Comparison of ENCODE assay signal across 14 mouse cellular contexts in genomic region chr11:109700761-109701160, GRCm38 (mm10). TPM values are rescaled to one million over a fixed set of nuclear protein-coding genes. Genes with fewer than 3 reads are reported as not detected.
A peak's percentile ranks its signal among the peaks of the same experiment; 100 is the strongest.
DNase-seq lines count a peak whose midpoint lies in the region; ATAC-seq and TF ChIP-seq lines count a peak whose summit lies in the region.
"Had no signal": no experiment of that assay in that cellular context is flagged by ENCODE, and none has a peak within 500 bp of the region (broad histone marks: within the 10 kb centered on the region; RNA-seq: fewer than 3 reads in every experiment).

No protein-coding gene starts in this region.

- 42% methylated on average over 6 of the region's 6 CpGs for WGBS in hindbrain, postnatal 0 days
- 83% methylated on average over 6 of the region's 6 CpGs for WGBS in hindbrain, embryonic 12.5 days
- WGBS in midbrain, embryonic 11.5 days = 89% methylated on average over 6 of the region's 6 CpGs
- WGBS in midbrain, embryonic 16.5 days = 69% methylated on average over 6 of the region's 6 CpGs
- 60% methylated on average over 6 of the region's 6 CpGs for WGBS in neural tube, embryonic 15.5 days

- H3K4me3 ChIP-seq in hindbrain, postnatal 0 days (ENCODE audit: low read length) = no peak overlapping the region
- H3K4me3 ChIP-seq in hindbrain, embryonic 12.5 days = no peak overlapping the region
- no peak overlapping the region for H3K4me3 ChIP-seq in midbrain, embryonic 11.5 days (ENCODE audit: low read depth, low read length)
- no peak overlapping the region for H3K4me3 ChIP-seq in midbrain, embryonic 16.5 days (ENCODE audit: low read depth, low read length)
- no peak overlapping the region for H3K4me3 ChIP-seq in neural tube, embryonic 15.5 days (replicated peaks)
- H3K4me3 ChIP-seq: erythroblast, embryonic 14.5 days; midbrain, embryonic 13.5 days had no signal

- H3K4me2 ChIP-seq in hindbrain, postnatal 0 days (ENCODE audit: low read depth, low read length) = no peak overlapping the region
- no peak overlapping the region for H3K4me2 ChIP-seq in hindbrain, embryonic 12.5 days (replicated peaks)
- no peak overlapping the region for H3K4me2 ChIP-seq in midbrain, embryonic 11.5 days
- H3K4me2 ChIP-seq in midbrain, embryonic 16.5 days (ENCODE audit: low read length) = no peak overlapping the region
- H3K4me2 ChIP-seq in neural tube, embryonic 15.5 days = no peak overlapping the region
- H3K4me2 ChIP-seq: midbrain, embryonic 13.5 days had no signal

- no peak overlapping the region for H3K9ac ChIP-seq in hindbrain, postnatal 0 days (replicated peaks; ENCODE audit: low read length)
- H3K9ac ChIP-seq in hindbrain, embryonic 12.5 days = no peak overlapping the region
- H3K9ac ChIP-seq in midbrain, embryonic 11.5 days (ENCODE audit: low read length) = no peak overlapping the region
- no peak overlapping the region for H3K9ac ChIP-seq in midbrain, embryonic 16.5 days (ENCODE audit: low read depth, low read length)
- H3K9ac ChIP-seq in neural tube, embryonic 15.5 days (replicated peaks) = no peak overlapping the region
- H3K9ac ChIP-seq: midbrain, embryonic 13.5 days had no signal

- no peak for TF ChIP-seq CTCF in hindbrain, postnatal 0 days (IDR thresholded peaks at IDR 0.05; ENCODE audit: low read depth)

- no peak overlapping the region for H3K27ac ChIP-seq in hindbrain, postnatal 0 days
- no peak overlapping the region for H3K27ac ChIP-seq in hindbrain, embryonic 12.5 days
- H3K27ac ChIP-seq in midbrain, embryonic 11.5 days (ENCODE audit: low read depth, low read length) = no peak overlapping the region
- no peak overlapping the region for H3K27ac ChIP-seq in midbrain, embryonic 16.5 days (ENCODE audit: low read length)
- no peak overlapping the region for H3K27ac ChIP-seq in neural tube, embryonic 15.5 days (replicated peaks)
- H3K27ac ChIP-seq: midbrain, embryonic 13.5 days had no signal

- peak; percentile 39 for DNase-seq in hindbrain, postnatal 0 days (ENCODE audit: low spot score)
- DNase-seq in midbrain, embryonic 11.5 days (ENCODE audit: low spot score, missing footprints) = peak; percentile 73
- peak; percentile 85 to 89 for DNase-seq in kidney, adult 8-10 months
- DNase-seq in thymus, postnatal 10 days (ENCODE audit: low spot score in 2 of 2) = no peak
- DNase-seq in layer of hippocampus, adult 9-11 months = no peak
- DNase-seq: embryo, embryonic 11 days; left cerebral cortex, postnatal 4 days; right cerebral cortex, adult 18-20 months had no signal

- peaks cover 6% of the 10 kb centered on the region; the same call in 1 of the 2 replicates for H3K4me1 ChIP-seq in hindbrain, postnatal 0 days (ENCODE audit: insufficient read depth, low read length)
- H3K4me1 ChIP-seq in hindbrain, embryonic 12.5 days = peaks cover 2% of the 10 kb centered on the region; the same call in 1 of the 2 replicates
- H3K4me1 ChIP-seq in midbrain, embryonic 11.5 days (ENCODE audit: control insufficient read depth, insufficient read depth, low read length) = no peaks in the 10 kb centered on the region
- no peaks in the 10 kb centered on the region; the same call in none of the 2 replicates for H3K4me1 ChIP-seq in midbrain, embryonic 16.5 days (ENCODE audit: control insufficient read depth, insufficient read depth, low read length)
- H3K4me1 ChIP-seq in neural tube, embryonic 15.5 days = peaks cover 12% of the 10 kb centered on the region; the same call in 1 of the 2 replicates
- H3K4me1 ChIP-seq: midbrain, embryonic 13.5 days had no signal

- no peaks in the 10 kb centered on the region for H3K36me3 ChIP-seq in hindbrain, postnatal 0 days (ENCODE audit: insufficient read depth, low read length)
- no peaks in the 10 kb centered on the region for H3K36me3 ChIP-seq in hindbrain, embryonic 12.5 days
- H3K36me3 ChIP-seq in midbrain, embryonic 11.5 days (ENCODE audit: control insufficient read depth, insufficient read depth, low read length) = no peaks in the 10 kb centered on the region
- H3K36me3 ChIP-seq in midbrain, embryonic 16.5 days (ENCODE audit: control insufficient read depth, insufficient read depth, low read length) = no peaks in the 10 kb centered on the region
- H3K36me3 ChIP-seq in neural tube, embryonic 15.5 days = no peaks in the 10 kb centered on the region
- H3K36me3 ChIP-seq: G1E; midbrain, embryonic 13.5 days had no signal

- no peaks in the 10 kb centered on the region for H3K27me3 ChIP-seq in hindbrain, postnatal 0 days (ENCODE audit: insufficient read depth, low read length)
- no peaks in the 10 kb centered on the region for H3K27me3 ChIP-seq in hindbrain, embryonic 12.5 days
- H3K27me3 ChIP-seq in midbrain, embryonic 11.5 days (ENCODE audit: control insufficient read depth, insufficient read depth, low read length) = no peaks in the 10 kb centered on the region
- no peaks in the 10 kb centered on the region for H3K27me3 ChIP-seq in midbrain, embryonic 16.5 days (ENCODE audit: control insufficient read depth, insufficient read depth, low read depth, low read length)
- no peaks in the 10 kb centered on the region for H3K27me3 ChIP-seq in neural tube, embryonic 15.5 days (replicated peaks)
- H3K27me3 ChIP-seq: midbrain, embryonic 13.5 days had no signal

- no peaks in the 10 kb centered on the region for H3K9me3 ChIP-seq in hindbrain, postnatal 0 days (ENCODE audit: low read length)
- no peaks in the 10 kb centered on the region for H3K9me3 ChIP-seq in hindbrain, embryonic 12.5 days (replicated peaks)
- no peaks in the 10 kb centered on the region for H3K9me3 ChIP-seq in midbrain, embryonic 11.5 days (ENCODE audit: control insufficient read depth, low read length)
- H3K9me3 ChIP-seq in midbrain, embryonic 16.5 days (replicated peaks; ENCODE audit: control insufficient read depth, low read length, poor library complexity, severe bottlenecking) = no peaks in the 10 kb centered on the region
- H3K9me3 ChIP-seq in neural tube, embryonic 15.5 days (replicated peaks) = no peaks in the 10 kb centered on the region
- H3K9me3 ChIP-seq: midbrain, embryonic 13.5 days had no signal

- no peak for ATAC-seq in hindbrain, postnatal 0 days
- ATAC-seq in hindbrain, embryonic 12.5 days (ENCODE audit: low FRiP score) = no peak
- ATAC-seq in midbrain, embryonic 11.5 days (ENCODE audit: low FRiP score) = no peak
- no peak for ATAC-seq in midbrain, embryonic 16.5 days
- ATAC-seq in neural tube, embryonic 15.5 days (ENCODE audit: low FRiP score) = no peak
- ATAC-seq: midbrain, embryonic 13.5 days had no signal

RNA-seq across cellular contexts. Expression of gene Fam20a, which starts 21.3 kb away (rescaled TPM):
- total RNA-seq in hindbrain, postnatal 0 days (2014; rRNA removed) = 9.1 and 10.1 TPM in 2 replicates
- 9.3 and 9.4 TPM in 2 replicates for polyA plus RNA-seq in hindbrain, postnatal 0 days (2015; fragmentation: Nextera tagmentation; extraction: Ambion mirVana)
- polyA plus RNA-seq in hindbrain, embryonic 12.5 days (2016; fragmentation: Nextera tagmentation; extraction: Ambion mirVana) = 2.7 and 4.8 TPM in 2 replicates
- 1.9 and 2.7 TPM in 2 replicates for polyA plus RNA-seq in midbrain, embryonic 11.5 days (2014; fragmentation: Nextera tagmentation; extraction: Ambion mirVana)
- polyA plus RNA-seq in midbrain, embryonic 16.5 days (2015; fragmentation: Nextera tagmentation; extraction: Ambion mirVana) = 3.4 and 3.9 TPM in 2 replicates
- polyA plus RNA-seq in neural tube, embryonic 15.5 days (2015; fragmentation: Nextera tagmentation; extraction: Ambion mirVana) = 6.6 and 8.0 TPM in 2 replicates
- polyA plus RNA-seq: erythroblast, embryonic 14.5 days; G1E had no signal

RNA-seq across cellular contexts. Expression of gene Prkar1a, which starts 51.6 kb away (rescaled TPM):
- 190 and 198 TPM in 2 replicates for total RNA-seq in hindbrain, postnatal 0 days (2014; rRNA removed)
- polyA plus RNA-seq in hindbrain, postnatal 0 days (2015; fragmentation: Nextera tagmentation; extraction: Ambion mirVana) = 425 and 435 TPM in 2 replicates
- polyA plus RNA-seq in hindbrain, embryonic 12.5 days (2016; fragmentation: Nextera tagmentation; extraction: Ambion mirVana) = 450 and 504 TPM in 2 replicates
- polyA plus RNA-seq in midbrain, embryonic 11.5 days (2014; fragmentation: Nextera tagmentation; extraction: Ambion mirVana) = 435 and 478 TPM in 2 replicates
- polyA plus RNA-seq in midbrain, embryonic 16.5 days (2015; fragmentation: Nextera tagmentation; extraction: Ambion mirVana) = 538 and 554 TPM in 2 replicates
- polyA plus RNA-seq in neural tube, embryonic 15.5 days (2015; fragmentation: Nextera tagmentation; extraction: Ambion mirVana) = 451 and 458 TPM in 2 replicates

Comparison
In these comparisons a context has a peak if more than half of its experiments do, and no peak if none do; other contexts are left out.
1. DNase-seq: peak in hindbrain, postnatal 0 days (single experiment), midbrain, embryonic 11.5 days (single experiment) and kidney, adult 8-10 months (2 of 2); none in thymus, postnatal 10 days (0 of 2) and layer of hippocampus, adult 9-11 months (single experiment).